Mouse (Mus musculus): Measurements from ENCODE around the gene Snrk. TPM values are rescaled to one million over a fixed set of nuclear protein-coding genes. Genes with fewer than 3 reads are reported as not detected.

Snrk gene
- total and polyA plus RNA-seq, 3 experiments, result 9.1 to 446 (median 10.7) TPM

- Histone ChIP-seq H3K36me3 (ENCODE audit: control insufficient read depth in 1 of 2, insufficient read depth in 2 of 2, low read length in 2 of 2) (peaks cover 0 to 13% of the 10 kb centered on the region in 2 experiments; a peak in 2 of 4 replicates), H3K27ac (ENCODE audit: control insufficient read depth, low read depth, low read length) (no peak overlapping the region), H3K27me3 (ENCODE audit: control insufficient read depth in 1 of 2, insufficient read depth in 2 of 2, low read length in 2 of 2) (no peaks in the 10 kb centered on the region), H3K4me1 (ENCODE audit: control insufficient read depth in 1 of 2, insufficient read depth in 2 of 2, low read length in 2 of 2) (peaks cover 6 to 10% of the 10 kb centered on the region in 2 experiments), H3K9me3 (replicated peaks; ENCODE audit: insufficient read depth, low read length) (no peaks in the 10 kb centered on the region), H3K79me2 (ENCODE audit: control insufficient read depth, insufficient read depth, low read length, poor library complexity) (peaks cover 9% of the 10 kb centered on the region), H3K4me3 (ENCODE audit: control insufficient read depth in 1 of 2, insufficient read depth in 1 of 2, low read depth in 2 of 2, low read length in 2 of 2) (no peak overlapping the region), H3K9ac (ENCODE audit: control insufficient read depth, low read depth, low read length, poor library complexity, severe bottlenecking) (no peak overlapping the region)
- DNase-seq (ENCODE audit: low read depth, low spot score), result no peak
- TF ChIP-seq ZNF384 (IDR thresholded peaks at IDR 0.05; ENCODE audit: low read depth, low read length) (no peak), ZC3H11A (IDR thresholded peaks at IDR 0.05; ENCODE audit: low read depth, low read length) (no peak), MYC (IDR thresholded peaks at IDR 0.05; ENCODE audit: low read depth, low read length) (no peak), MAX (IDR thresholded peaks at IDR 0.05; ENCODE audit: low read length) (no peak), RAD21 (IDR thresholded peaks at IDR 0.05; ENCODE audit: low read depth, low read length) (no peak), GATA1 (IDR thresholded peaks at IDR 0.05; ENCODE audit: low read depth, low read length) (no peak), ELF1 (IDR thresholded peaks at IDR 0.05; ENCODE audit: low read depth, low read length) (no peak)
Measured at GRCm38 (mm10) chr9:122122113-122122512, 5.0 kb downstream of the Snrk start.

- Histone ChIP-seq H3K36me3 (ENCODE audit: control insufficient read depth in 1 of 2, insufficient read depth in 2 of 2, low read length in 2 of 2) (peaks cover 0 to 19% of the 10 kb centered on the region in 2 experiments; a peak in 2 of 4 replicates), H3K27me3 (ENCODE audit: control insufficient read depth in 1 of 2, insufficient read depth in 2 of 2, low read length in 2 of 2) (no peaks in the 10 kb centered on the region), H3K9ac (ENCODE audit: control insufficient read depth, low read depth, low read length, poor library complexity, severe bottlenecking) (no peak overlapping the region), H3K9me3 (replicated peaks; ENCODE audit: insufficient read depth, low read length) (no peaks in the 10 kb centered on the region), H3K27ac (ENCODE audit: control insufficient read depth, low read depth, low read length) (no peak overlapping the region), H3K79me2 (ENCODE audit: control insufficient read depth, insufficient read depth, low read length, poor library complexity) (peaks cover under 1% of the 10 kb centered on the region; the same call in 1 of the 2 replicates), H3K4me1 (ENCODE audit: control insufficient read depth in 1 of 2, insufficient read depth in 2 of 2, low read length in 2 of 2) (peaks cover 10 to 11% of the 10 kb centered on the region in 2 experiments), H3K4me3 (ENCODE audit: control insufficient read depth in 1 of 2, insufficient read depth in 1 of 2, low read depth in 2 of 2, low read length in 2 of 2) (no peak overlapping the region)
- no peak for DNase-seq (ENCODE audit: low read depth, low spot score)
- TF ChIP-seq CTCF (IDR thresholded peaks at IDR 0.05 in 2 of 3, conservative IDR thresholded peaks at IDR 0.05 in 1 of 3; ENCODE audit: control insufficient read depth in 1 of 3, insufficient read depth in 1 of 3, low read depth in 2 of 3, low read length in 3 of 3, poor library complexity in 1 of 3, severe bottlenecking in 1 of 3) (no peak), ETS1 (IDR thresholded peaks at IDR 0.05; ENCODE audit: low read depth, low read length) (no peak), SMC3 (IDR thresholded peaks at IDR 0.05; ENCODE audit: low read depth, low read length) (no peak), EP300 (IDR thresholded peaks at IDR 0.05; ENCODE audit: low read depth in 1 of 2, low read length in 2 of 2) (no peak), POLR2AphosphoS5 (IDR thresholded peaks at IDR 0.05; ENCODE audit: borderline replicate concordance, low read depth, low read length) (no peak), SIN3A (IDR thresholded peaks at IDR 0.05; ENCODE audit: low read length) (no peak), ELF1 (IDR thresholded peaks at IDR 0.05; ENCODE audit: low read depth, low read length) (no peak), MXI1 (IDR thresholded peaks at IDR 0.05; ENCODE audit: low read depth, low read length) (no peak), E2F4 (IDR thresholded peaks at IDR 0.05; ENCODE audit: borderline replicate concordance, low read depth, low read length) (no peak), MAFK (IDR thresholded peaks at IDR 0.05; ENCODE audit: borderline replicate concordance, low read depth, low read length) (no peak), USF2 (IDR thresholded peaks at IDR 0.05; ENCODE audit: borderline replicate concordance in 1 of 2, insufficient read depth in 1 of 2, low read depth in 1 of 2, low read length in 2 of 2) (no peak), POLR2A (IDR thresholded peaks at IDR 0.05; ENCODE audit: control insufficient read depth in 1 of 2, insufficient read depth in 1 of 2, low read depth in 1 of 2, low read length in 2 of 2, poor library complexity in 1 of 2) (no peak), ZKSCAN1 (IDR thresholded peaks at IDR 0.05; ENCODE audit: low read depth, low read length) (no peak), KAT2A (conservative IDR thresholded peaks at IDR 0.05; ENCODE audit: low read depth, low read length) (no peak)
Measured at GRCm38 (mm10) chr9:122123181-122123580, 6.1 kb downstream of the Snrk start.
